Mouse (Mus musculus): ENCODE data around the gene Spint1. TPM values are rescaled to one million over a fixed set of nuclear protein-coding genes. Genes with fewer than 3 reads are reported as not detected.

The Spint1 gene
- total and polyA plus RNA-seq, 3 experiments: not detected

- TF ChIP-seq TBP (IDR thresholded peaks at IDR 0.05; ENCODE audit: low read depth, low read length) (peak; percentile 67; the same call in 1 of the 2 replicates), RCOR1 (IDR thresholded peaks at IDR 0.05; ENCODE audit: low read depth, low read length) (0 out of 2 replicates have a peak, but pooled peaks have one; percentile 9), UBTF (IDR thresholded peaks at IDR 0.05; ENCODE audit: borderline replicate concordance, insufficient read depth, low read depth, low read length) (no peak)
These were observed 51.9 kb downstream of the Spint1 start (continued) for GRCm38 (mm10) chr2:119289014-119289416.

- DNase-seq (ENCODE audit: low read depth, low spot score): no peak
- H3K4me1 ChIP-seq (ENCODE audit: control insufficient read depth in 1 of 2, insufficient read depth in 2 of 2, low read length in 2 of 2): peaks cover 0 to 7% of the 10 kb centered on the region in 2 experiments; a peak in 1 of 4 replicates
These were observed 55.1 kb downstream of the Spint1 start for GRCm38 (mm10) chr2:119292281-119292680.

GRCm38 (mm10) chr2:119292852-119293251, 55.7 kb downstream of the Spint1 start:
- H3K27ac ChIP-seq (ENCODE audit: control insufficient read depth, low read depth, low read length): no peak overlapping the region
- DNase-seq (ENCODE audit: low read depth, low spot score): no peak
- no peaks in the 10 kb centered on the region for H3K9me3 ChIP-seq (replicated peaks; ENCODE audit: insufficient read depth, low read length)
- no peak overlapping the region for H3K4me3 ChIP-seq (ENCODE audit: control insufficient read depth in 1 of 2, insufficient read depth in 1 of 2, low read depth in 2 of 2, low read length in 2 of 2)
- peaks cover 0 to 7% of the 10 kb centered on the region in 2 experiments; a peak in 2 of 4 replicates for H3K36me3 ChIP-seq (ENCODE audit: control insufficient read depth in 1 of 2, insufficient read depth in 2 of 2, low read length in 2 of 2)
- H3K9ac ChIP-seq (ENCODE audit: control insufficient read depth, low read depth, low read length, poor library complexity, severe bottlenecking): no peak overlapping the region
- peaks cover 37% of the 10 kb centered on the region for H3K79me2 ChIP-seq (ENCODE audit: control insufficient read depth, insufficient read depth, low read length, poor library complexity)
- TF ChIP-seq ETS1 (IDR thresholded peaks at IDR 0.05; ENCODE audit: low read depth, low read length) (no peak), SMC3 (IDR thresholded peaks at IDR 0.05; ENCODE audit: low read depth, low read length) (no peak), JUND (IDR thresholded peaks at IDR 0.05; ENCODE audit: low read depth, low read length) (no peak), SIN3A (IDR thresholded peaks at IDR 0.05; ENCODE audit: low read length) (no peak), ZC3H11A (IDR thresholded peaks at IDR 0.05; ENCODE audit: low read depth, low read length) (no peak), HCFC1 (IDR thresholded peaks at IDR 0.05; ENCODE audit: low read depth, low read length) (no peak), KAT2A (conservative IDR thresholded peaks at IDR 0.05; ENCODE audit: low read depth, low read length) (no peak), NRF1 (IDR thresholded peaks at IDR 0.05; ENCODE audit: insufficient read depth, low read depth, low read length, poor library complexity, severe bottlenecking) (no peak), POLR2A (IDR thresholded peaks at IDR 0.05; ENCODE audit: control insufficient read depth in 1 of 2, insufficient read depth in 1 of 2, low read depth in 1 of 2, low read length in 2 of 2, poor library complexity in 1 of 2) (no peak), RCOR1 (IDR thresholded peaks at IDR 0.05; ENCODE audit: low read depth, low read length) (no peak), CHD1 (IDR thresholded peaks at IDR 0.05; ENCODE audit: low read depth, low read length) (no peak), USF2 (IDR thresholded peaks at IDR 0.05; ENCODE audit: borderline replicate concordance in 1 of 2, insufficient read depth in 1 of 2, low read depth in 1 of 2, low read length in 2 of 2) (no peak), POLR2AphosphoS2 (IDR thresholded peaks at IDR 0.05; ENCODE audit: low read length) (no peak), E2F4 (IDR thresholded peaks at IDR 0.05; ENCODE audit: borderline replicate concordance, low read depth, low read length) (no peak)
- peaks cover 0 to 7% of the 10 kb centered on the region in 2 experiments; a peak in 1 of 4 replicates for H3K4me1 ChIP-seq (ENCODE audit: control insufficient read depth in 1 of 2, insufficient read depth in 2 of 2, low read length in 2 of 2)
- no peaks in the 10 kb centered on the region for H3K27me3 ChIP-seq (ENCODE audit: control insufficient read depth in 1 of 2, insufficient read depth in 2 of 2, low read length in 2 of 2)

More at GRCm38 (mm10) chr2:119292281-119292680, 55.1 kb downstream of the Spint1 start:
- Histone ChIP-seq H3K27ac (ENCODE audit: control insufficient read depth, low read depth, low read length) (no peak overlapping the region), H3K9ac (ENCODE audit: control insufficient read depth, low read depth, low read length, poor library complexity, severe bottlenecking) (no peak overlapping the region), H3K27me3 (ENCODE audit: control insufficient read depth in 1 of 2, insufficient read depth in 2 of 2, low read length in 2 of 2) (no peaks in the 10 kb centered on the region), H3K4me3 (ENCODE audit: control insufficient read depth in 1 of 2, insufficient read depth in 1 of 2, low read depth in 2 of 2, low read length in 2 of 2) (no peak overlapping the region), H3K36me3 (ENCODE audit: control insufficient read depth in 1 of 2, insufficient read depth in 2 of 2, low read length in 2 of 2) (peaks cover 0 to 7% of the 10 kb centered on the region in 2 experiments; a peak in 2 of 4 replicates), H3K79me2 (ENCODE audit: control insufficient read depth, insufficient read depth, low read length, poor library complexity) (peaks cover 37% of the 10 kb centered on the region), H3K9me3 (replicated peaks; ENCODE audit: insufficient read depth, low read length) (no peaks in the 10 kb centered on the region)
- no peak for TF ChIP-seq ZKSCAN1 (IDR thresholded peaks at IDR 0.05; ENCODE audit: low read depth, low read length)
- no peak for TF ChIP-seq E2F4 (IDR thresholded peaks at IDR 0.05; ENCODE audit: borderline replicate concordance, low read depth, low read length)
- TF ChIP-seq USF2 (IDR thresholded peaks at IDR 0.05; ENCODE audit: borderline replicate concordance in 1 of 2, insufficient read depth in 1 of 2, low read depth in 1 of 2, low read length in 2 of 2): no peak
- no peak for TF ChIP-seq POLR2A (IDR thresholded peaks at IDR 0.05; ENCODE audit: control insufficient read depth in 1 of 2, insufficient read depth in 1 of 2, low read depth in 1 of 2, low read length in 2 of 2, poor library complexity in 1 of 2)
- no peak for TF ChIP-seq TCF12 (IDR thresholded peaks at IDR 0.05; ENCODE audit: low read depth, low read length)
